Mouse (Mus musculus) frontal cortex, adult 2 months (tissue): ENCODE measurements around the gene Tmem268. TPM values are rescaled to one million over a fixed set of nuclear protein-coding genes. Genes with fewer than 3 reads are reported as not detected.

Experiments used
- DNase-seq, 2 experiments: peaks; one replicate each; pipeline ENCODE4 v3.0.0; 2022; ENCODE audit warnings: low spot score in 1 of 2; ENCODE audit errors: extremely low spot score in 1 of 2
- polyA plus RNA-seq: library from polyadenylated mRNA; depleted of rRNA; stranded (reverse); fragments of >200 nt; gene quantifications from 2 replicates; pipeline ENCODE4 v1.2.3, GENCODE M21; 2012; rRNA removed

Tmem268 gene
- polyA plus RNA-seq, 1 experiment, result 11.6 TPM

- no peak for DNase-seq
Measured at GRCm38 (mm10) chr4:63595259-63595658, 36.7 kb downstream of the Tmem268 start.

DNA sequence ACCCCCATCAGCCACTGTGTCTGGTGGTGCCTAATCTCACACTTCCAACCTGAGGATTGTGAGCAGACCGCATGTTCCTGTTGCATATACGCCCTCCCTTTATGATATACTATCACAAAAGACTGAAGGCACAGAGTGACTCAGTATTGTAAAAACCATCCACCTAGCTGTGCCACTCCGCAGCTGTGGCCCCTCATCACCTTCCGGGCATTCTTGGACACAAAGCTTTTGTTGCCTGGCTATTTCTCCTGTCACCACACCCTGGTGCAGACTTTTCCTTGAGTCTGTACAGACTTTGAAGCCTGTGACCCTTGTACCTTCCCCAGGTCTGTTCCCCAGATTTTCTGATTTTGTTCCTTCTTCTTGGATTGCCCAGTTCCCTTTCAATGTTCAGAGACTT, 37.4 kb downstream of the Tmem268 start:
- no peak for DNase-seq

DNA sequence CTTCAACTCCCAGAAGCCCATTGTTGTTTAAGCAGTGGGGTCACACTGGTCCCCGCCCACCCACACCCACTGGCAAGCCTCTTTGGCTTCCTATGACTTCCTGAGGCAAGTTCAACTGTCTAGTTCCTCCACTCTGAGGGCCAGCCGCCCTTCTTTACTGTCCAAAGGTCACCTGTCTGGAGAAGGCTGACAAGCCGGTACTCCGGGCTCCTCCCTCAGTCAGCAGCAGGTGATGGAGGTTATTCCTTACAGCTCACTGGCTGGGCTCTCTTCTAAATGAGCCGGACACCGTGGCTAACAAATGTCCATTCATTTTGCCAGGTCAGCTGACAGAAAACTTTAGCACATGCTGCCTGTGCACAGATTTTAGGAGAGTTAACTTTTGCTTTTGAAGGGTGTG, 42.2 kb downstream of the Tmem268 start:
- DNase-seq, result no peak

- no peak for DNase-seq
Measured at GRCm38 (mm10) chr4:63601263-63601662, 42.7 kb downstream of the Tmem268 start.

DNA sequence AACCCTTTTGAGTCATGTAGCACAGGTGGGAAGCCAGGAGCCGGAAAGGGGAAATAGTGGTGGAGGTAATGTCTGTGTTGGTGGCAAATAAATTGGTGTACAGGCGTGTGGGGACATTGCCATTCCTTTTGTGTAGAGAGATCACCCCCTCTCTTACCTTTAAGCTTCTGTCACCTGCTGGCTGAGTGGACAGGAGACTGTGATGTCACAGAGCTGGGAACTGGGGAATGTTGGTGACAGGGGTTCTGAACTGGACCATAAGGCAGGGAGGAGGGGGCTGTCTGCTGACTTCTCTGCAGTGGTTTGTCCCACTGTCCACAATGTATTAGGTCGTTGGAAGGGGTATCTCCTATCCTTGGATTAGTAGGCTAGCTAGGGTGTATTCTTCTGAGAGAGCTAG, 46.4 kb downstream of the Tmem268 start, which contains the start of gene Gm11213:
Gm11213 (minus strand) TSS at position 317 of the 400 bp plus-strand sequence.
- no peak for DNase-seq

DNA sequence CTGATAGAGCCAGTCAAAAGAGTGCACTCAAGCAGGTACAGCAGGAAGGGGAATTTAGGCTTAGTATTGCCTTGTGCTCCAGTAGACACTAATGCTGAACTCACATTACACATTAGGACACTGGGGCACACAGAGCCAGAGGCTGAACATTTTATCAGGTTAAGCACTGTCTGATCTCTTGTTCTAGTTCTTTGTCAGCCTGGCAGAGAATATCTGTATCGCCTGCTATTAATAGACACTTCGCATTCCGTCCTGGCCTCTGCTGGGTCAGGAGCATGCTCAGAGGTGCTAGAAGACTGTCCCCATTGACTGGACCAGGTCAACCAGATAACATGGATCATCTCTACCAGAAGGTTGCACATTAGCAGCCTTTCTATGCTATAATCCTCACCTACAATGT, 47.0 kb downstream of the Tmem268 start:
- DNase-seq, result no peak

GRCm38 (mm10) chr4:63605968-63606367, 47.4 kb downstream of the Tmem268 start:
- no peak for DNase-seq

DNA sequence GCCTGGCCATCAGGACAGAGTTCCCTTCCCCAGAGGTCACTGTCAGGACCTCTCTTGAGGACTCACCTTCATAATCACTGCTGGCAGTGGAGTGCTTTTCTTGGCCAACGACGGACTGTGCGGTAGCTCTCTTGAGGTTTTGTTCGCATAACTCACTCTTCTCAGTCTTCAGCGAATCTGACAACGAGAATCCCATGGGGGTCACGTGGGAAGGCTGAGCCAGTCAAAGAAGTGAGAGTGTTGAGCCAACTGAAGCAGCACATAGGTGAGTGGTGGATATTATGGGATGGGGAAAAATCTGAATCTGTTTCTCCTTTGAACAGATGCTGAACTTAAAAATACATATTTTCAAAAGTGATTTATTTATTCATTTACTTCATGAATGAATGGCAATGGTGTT, 49.8 kb downstream of the Tmem268 start:
- no peak for DNase-seq

DNA sequence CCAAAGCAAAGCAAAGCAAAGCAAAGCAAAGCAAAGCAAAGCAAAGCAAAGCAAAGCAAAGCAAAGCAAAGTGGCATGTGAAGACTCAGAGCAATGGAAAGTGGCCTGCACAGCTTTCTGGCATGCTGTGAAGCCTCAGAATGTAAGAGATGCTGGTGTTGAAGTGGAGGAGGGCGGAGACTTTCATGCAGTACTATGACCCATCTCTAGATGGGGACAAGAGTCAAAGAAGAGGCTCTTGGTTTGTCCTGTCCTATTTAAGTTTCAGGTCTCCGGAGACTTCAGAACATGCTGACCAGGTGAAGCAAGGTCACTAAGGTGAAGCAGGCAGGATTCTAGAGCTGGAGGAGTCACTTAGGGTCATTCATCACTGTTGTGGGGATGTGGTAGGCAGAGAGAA, 63.3 kb downstream of the Tmem268 start:
- no peak for DNase-seq

GRCm38 (mm10) chr4:63622378-63622835, 63.8 kb downstream of the Tmem268 start, which contains the start of gene Tex48:
TSS of gene Tex48 (minus strand) at chr4:63622428.
- DNase-seq, result no peak

- DNase-seq, result no peak
Measured at GRCm38 (mm10) chr4:63625563-63626080, 67.0 kb downstream of the Tmem268 start.

DNA sequence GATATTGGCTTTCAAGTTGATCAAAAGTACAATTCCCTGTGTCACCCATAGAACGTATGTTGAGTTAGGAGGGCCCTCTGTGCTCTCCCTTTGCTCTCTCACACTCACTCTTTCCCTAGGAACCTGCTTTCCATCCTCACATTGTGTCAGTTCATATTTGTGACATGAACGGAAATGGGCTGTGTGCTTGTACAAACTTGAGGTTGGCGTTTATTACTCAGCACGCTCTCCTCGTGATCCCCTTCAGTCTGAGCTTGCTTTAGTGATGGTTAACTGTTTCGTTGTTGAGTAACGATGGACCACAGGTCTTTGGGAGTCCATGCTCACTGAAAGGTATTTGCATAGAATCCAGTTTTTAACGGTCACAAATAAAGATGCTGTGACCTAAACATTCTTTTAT, 68.5 kb downstream of the Tmem268 start:
- DNase-seq, result no peak

DNA sequence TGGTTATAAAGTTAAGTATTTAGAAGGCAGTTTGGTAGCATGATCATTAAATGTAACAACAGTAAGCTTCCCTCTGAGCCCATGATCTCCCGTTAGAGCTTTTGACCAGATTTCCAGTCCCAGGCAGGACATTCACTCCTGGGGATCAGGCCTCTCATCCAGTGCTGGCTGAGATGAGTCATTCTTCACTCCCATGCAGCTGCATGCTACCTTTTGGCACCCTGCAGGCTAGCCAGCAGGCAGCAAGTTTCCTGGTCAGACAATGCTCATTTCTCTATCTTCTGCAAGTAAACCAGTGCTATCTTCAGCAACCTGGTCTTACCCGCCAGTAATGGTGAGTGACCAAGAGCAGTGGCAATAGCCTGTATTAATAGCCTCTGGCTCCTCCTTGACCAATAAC, 74.6 kb downstream of the Tmem268 start:
- no peak for DNase-seq

Other genes starting within 250 kb of the Tmem268 start
- gene Orm1, start 214.2 kb upstream of the Tmem268 start, polyA plus RNA-seq, result 0.12 TPM in 1 of 2 replicates, not detected in the other
- gene Orm3, start 202.6 kb upstream of the Tmem268 start, polyA plus RNA-seq, result not detected in 2 replicates
- gene Orm2, start 196.3 kb upstream of the Tmem268 start, polyA plus RNA-seq, result 0.15 TPM in 1 of 2 replicates, not detected in the other
- 2.7 and 3.1 TPM in 2 replicates for gene Akna, start 155.4 kb upstream of the Tmem268 start, polyA plus RNA-seq
- 38.7 and 44.1 TPM in 2 replicates for gene Whrn, start 62.8 kb upstream of the Tmem268 start, polyA plus RNA-seq
- 133 and 138 TPM in 2 replicates for gene Atp6v1g1, start 14.0 kb upstream of the Tmem268 start, polyA plus RNA-seq
- gene Gm11213, start 46.5 kb downstream of the Tmem268 start, polyA plus RNA-seq, result not detected in 2 replicates
- not detected in 2 replicates for gene Tex48, start 63.6 kb downstream of the Tmem268 start, polyA plus RNA-seq
- gene Gm11214, start 104.6 kb downstream of the Tmem268 start, polyA plus RNA-seq, result not detected in 2 replicates
- gene Tnfsf15, start 186.3 kb downstream of the Tmem268 start, polyA plus RNA-seq, result 0.02 TPM in 1 of 2 replicates, not detected in the other